Mouse (Mus musculus) lung, adult 18-20 months (tissue): ENCODE measurements at regions not wholly inside any gene's neighbourhood (a gene's known extent, or its start where the extent isn't known, plus 50 kb on each side); places are given as distances from the start of the nearest gene placed in this dataset.
"Not testable (repeated sequence)": the region's sequence is repeated elsewhere in the genome, so short reads cannot be mapped to it uniquely, and the experiment has no call there.

Experiments
- DNase-seq, 2 experiments: peaks; one replicate each; pipeline ENCODE4 v3.0.0; 2022; ENCODE audit warnings: mixed read lengths in 2 of 2

GRCm38 (mm10) chr17:62286086-62287080 is 594.7 kb downstream of the Efna5 start:
- DNase-seq, result no peak

DNA sequence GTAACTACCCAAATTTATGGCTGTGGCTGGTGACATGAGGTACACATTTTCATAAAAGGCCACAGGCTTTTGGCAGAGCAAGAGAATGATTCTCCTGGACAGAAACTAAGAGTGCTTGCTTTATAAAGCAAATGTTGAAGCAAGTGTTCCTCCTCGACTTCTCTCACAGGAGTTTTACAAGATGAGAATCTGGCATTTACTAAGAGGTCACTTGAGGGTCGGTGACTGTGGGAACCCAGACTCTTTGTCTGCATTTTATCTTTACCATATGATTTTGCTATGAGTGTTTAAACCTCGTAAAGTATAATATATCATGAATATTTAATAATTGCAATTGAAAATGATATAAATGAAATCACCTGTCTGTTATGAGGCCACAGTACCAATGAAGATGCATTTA is 600.9 kb downstream of the Efna5 start:
- DNase-seq, result no peak

DNA sequence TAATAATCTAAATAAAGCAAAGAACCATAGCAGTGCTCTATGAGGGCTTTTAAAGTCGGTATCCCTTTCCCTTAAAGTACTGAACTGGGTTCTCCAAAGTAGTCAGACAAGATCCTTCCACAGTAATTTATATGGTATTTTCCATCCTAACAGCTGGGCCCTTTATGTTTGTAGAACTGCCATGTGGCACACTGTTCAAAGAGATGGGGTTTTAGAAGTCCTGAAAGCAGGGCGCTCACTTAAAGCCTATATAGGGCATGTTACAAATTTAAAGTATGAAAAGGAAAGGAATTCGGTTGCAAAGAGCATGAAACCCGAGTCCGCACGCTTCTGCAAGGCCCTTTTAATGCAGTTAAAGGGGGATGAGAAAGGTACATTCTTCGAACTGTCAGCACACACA is 609.7 kb downstream of the Efna5 start:
- no peak for DNase-seq

- no peak for DNase-seq
Measured at GRCm38 (mm10) chr17:62269279-62269678, 611.8 kb downstream of the Efna5 start.

- no peak for DNase-seq
Measured at GRCm38 (mm10) chr17:62253448-62253847, 627.7 kb downstream of the Efna5 start.

- no peak for DNase-seq
Measured at GRCm38 (mm10) chr17:62248011-62248410, 633.1 kb downstream of the Efna5 start.

- no peak for DNase-seq
Measured at GRCm38 (mm10) chr17:62246650-62247049, 634.5 kb downstream of the Efna5 start.

DNA sequence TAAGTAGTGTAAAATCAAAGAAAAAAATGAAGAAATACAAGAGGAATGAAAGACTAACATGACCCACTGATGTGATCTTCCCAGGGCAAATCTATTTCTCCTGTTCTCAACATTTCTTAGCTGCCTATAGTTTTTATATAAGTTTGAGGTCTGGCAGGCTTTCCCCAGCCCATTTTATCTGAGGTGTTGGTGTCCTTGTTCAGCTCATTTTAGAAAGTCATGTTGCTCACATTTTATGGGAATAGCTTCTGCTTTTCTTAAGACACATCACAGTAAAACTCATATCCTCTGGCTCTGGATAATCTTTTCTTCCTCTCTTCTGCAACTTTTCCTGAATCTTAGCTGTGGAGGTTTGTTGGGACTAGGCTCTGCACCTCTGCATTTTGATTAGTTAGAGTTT is 650.2 kb downstream of the Efna5 start:
- no peak for DNase-seq

DNA sequence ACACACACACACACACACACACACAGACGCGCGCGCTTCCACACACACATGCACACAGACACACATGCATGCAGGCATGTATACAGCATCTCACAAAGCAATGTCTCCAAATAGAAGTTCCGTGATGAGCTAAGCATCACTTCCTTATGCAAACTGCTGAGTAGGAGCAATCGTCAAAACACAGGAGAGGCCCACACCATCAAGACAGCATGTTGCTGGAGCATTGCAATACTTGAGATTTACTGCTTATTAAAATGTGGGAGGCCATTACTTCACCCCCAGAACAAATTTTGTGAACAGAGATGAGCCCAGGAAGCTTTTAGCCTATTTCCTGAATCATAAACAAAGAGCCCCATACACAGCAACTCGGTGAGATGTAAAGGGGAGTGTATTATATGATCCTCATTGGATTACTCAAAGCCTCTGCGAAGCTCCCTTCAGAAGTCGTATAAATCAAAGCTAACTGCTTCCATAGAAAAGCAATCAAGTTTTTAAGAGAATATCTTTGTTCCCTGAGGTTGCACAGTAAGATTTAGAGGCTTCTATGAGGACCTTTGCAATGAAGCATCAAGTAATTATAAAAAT is 670.6 kb downstream of the Efna5 start:
- no peak for DNase-seq

DNA sequence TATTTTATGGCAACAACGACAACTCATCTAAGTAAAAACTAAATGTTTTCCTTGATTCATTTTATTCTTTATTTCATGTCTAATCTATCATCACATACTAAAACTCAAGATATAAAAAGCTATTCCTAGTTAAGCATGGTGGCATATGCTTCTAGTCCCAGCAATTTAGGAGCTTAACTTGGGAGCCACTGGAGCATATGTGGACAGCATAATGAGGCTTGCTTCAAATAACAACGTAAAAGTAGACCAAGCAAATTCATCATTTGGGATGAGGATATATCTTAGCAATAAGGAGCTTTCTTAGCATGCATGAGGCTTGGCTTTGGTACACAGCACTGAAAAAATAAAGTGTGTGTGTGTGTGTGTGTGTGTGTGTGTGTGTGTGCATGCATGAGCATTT is 678.5 kb downstream of the Efna5 start:
- DNase-seq, result no peak

- DNase-seq, result no peak
Measured at GRCm38 (mm10) chr17:62200491-62200890, 680.6 kb downstream of the Efna5 start.

GRCm38 (mm10) chr17:62199559-62199958 is 681.6 kb downstream of the Efna5 start:
- no peak for DNase-seq

DNA sequence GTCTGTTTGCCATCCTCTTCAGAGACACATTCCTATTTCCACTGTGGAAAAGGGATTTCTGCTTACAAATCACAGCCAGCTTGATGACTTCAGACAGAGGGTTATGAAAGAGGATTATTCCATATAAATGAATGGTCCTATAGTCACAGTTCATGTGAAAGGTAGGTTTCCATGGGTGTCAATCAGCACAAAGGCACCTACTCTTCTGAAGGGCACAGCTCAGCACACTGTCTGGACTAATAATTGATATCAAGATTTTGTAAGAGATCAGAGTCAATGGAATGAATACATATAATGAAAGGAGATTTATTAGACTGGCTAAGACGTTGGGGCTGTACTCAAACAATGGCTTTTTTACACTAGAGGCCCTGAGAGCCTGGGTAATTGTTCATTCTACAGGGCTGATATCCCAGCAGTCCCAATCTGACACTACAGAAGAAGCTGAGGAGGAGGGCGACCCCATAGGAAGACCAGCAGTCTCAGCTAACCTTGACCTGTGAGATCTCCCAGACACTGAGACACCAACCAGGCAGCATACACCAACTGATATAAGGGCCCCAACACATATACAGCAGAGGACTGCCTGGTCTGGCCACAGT is 702.4 kb downstream of the Efna5 start:
- DNase-seq, result no peak

GRCm38 (mm10) chr17:62176336-62176735 is 704.8 kb downstream of the Efna5 start:
- no peak for DNase-seq

DNA sequence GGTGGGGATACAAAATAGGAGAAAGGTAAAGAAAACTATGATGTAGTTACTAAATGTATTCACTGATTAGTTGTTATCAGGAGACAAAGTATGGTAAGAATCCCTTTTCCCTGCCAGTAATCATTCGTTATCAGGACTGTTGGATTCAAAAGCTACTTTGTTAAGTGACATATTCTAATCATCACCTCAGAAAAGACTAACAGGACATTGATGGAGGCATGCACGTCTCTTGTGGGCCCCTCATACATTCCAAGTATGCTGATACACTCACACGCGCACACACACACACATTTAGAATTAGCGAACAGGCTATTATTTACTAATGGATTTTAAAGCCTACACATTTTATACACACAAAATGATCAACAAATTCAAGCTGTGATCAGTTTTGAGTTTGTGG is 708.8 kb downstream of the Efna5 start:
- no peak for DNase-seq

- DNase-seq, result no peak
Measured at GRCm38 (mm10) chr17:62171532-62171931, 709.6 kb downstream of the Efna5 start.

DNA sequence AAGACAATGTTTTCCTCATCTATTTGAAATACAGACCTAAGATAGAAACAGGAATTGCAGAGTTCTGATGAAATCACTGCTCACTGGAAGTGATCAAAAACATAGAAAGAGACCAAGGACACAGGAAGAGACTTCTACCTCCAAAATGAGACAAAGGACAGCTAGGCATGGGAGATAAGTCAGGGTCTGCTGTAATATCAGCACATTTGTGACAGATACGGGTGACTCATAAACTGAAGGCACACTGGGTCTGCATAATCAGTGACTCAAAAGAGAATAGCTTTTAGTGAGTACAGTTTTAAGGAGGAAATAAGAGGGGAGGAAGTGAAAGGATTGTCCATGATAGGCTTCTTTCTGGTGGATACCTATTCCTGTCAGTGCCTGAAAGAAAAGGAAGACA is 719.7 kb downstream of the Efna5 start:
- DNase-seq, result no peak

DNA sequence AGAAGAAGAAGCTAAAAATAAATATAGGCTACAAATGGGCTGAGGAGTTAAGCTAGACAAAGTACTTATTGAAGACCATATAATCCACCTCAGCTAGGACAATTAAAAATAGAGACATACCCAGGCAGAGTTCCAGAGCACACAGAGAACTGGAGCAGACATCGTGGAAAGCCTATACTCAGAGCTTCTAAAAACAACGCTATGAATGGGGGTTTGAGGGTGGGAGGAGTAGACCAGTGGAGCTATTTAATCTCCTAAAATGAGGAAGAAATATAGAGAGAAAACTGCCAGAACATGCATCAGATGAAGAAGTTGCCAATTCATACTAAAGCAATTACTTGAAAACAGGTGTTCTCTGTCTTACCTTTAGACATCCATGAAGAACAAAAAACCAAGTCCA is 720.8 kb downstream of the Efna5 start:
- no peak for DNase-seq

DNA sequence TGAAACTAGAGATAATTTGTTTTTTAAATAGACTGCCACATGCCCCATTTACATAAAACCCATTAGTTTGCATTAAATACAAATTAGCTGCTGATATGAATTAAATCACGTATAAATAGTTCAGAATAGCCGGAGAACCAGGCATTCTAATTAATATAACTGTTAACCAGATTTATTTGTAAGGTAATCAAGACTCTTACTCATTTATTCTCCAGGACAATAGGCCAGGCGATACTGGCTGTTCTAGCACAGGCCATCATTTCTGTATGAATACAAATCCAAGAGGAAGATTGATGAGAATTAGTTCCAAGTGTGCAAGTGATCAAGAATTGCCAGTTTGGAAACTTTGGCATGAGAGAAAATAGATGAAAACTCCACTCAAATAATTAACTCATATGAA is 746.1 kb downstream of the Efna5 start:
- DNase-seq, result no peak

- DNase-seq, result not testable (repeated sequence)
Measured at GRCm38 (mm10) chr17:62111703-62112102, 769.4 kb downstream of the Efna5 start.

DNA sequence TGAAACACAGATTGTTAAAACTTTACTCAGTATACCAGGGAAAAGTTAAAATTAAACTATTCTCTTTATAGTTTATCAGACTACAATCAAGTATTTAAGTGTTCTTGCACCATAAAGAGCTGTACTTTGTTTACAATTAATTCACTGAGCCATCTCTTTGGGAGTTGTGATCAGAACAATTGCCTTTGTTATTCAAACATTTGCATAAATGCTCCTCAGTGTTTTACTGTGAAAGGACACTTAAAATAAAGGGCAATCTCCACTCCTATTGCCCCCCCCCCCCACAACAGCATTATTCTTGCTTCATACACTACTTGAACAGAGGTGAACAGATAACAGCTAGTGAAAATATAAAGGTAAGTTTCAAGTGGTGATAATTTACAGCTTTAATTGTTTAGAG is 772.1 kb downstream of the Efna5 start:
- DNase-seq, result no peak

- DNase-seq, result no peak
Measured at GRCm38 (mm10) chr17:62083281-62083680, 797.8 kb downstream of the Efna5 start.

DNA sequence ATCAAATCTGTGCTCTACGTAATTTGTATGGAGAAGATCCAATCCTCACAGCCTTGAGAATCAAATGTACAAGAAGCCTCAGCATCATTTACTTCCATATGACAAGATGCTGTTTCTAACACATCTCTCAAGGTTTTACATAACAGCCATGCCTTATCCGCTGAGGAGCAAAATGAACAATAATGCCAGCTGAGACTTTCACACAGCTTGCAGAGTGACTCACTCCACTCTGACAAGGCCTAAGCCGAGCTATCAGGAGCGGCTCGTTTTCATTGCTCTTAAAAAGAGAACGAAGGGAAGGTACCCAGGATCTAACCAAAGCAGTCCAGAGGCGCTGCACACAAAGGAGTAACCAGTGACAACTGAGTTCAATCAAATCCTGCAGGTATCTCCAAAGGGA is 803.5 kb downstream of the Efna5 start:
- DNase-seq, result no peak

- no peak for DNase-seq
Measured at GRCm38 (mm10) chr17:62064939-62065338, 816.2 kb downstream of the Efna5 start.
